Mouse (Mus musculus) limb, embryonic 11.5 days (tissue): ENCODE results near the gene Gbp7. TPM values are rescaled to one million over a fixed set of nuclear protein-coding genes. Genes with fewer than 3 reads are reported as not detected.
"Not testable (repeated sequence)": the region's sequence is repeated elsewhere in the genome, so short reads cannot be mapped to it uniquely, and the experiment has no call there.

Experiments
- ATAC-seq: fragments of 200-750 bp; cut with Nextera tagmentation; 2 replicates; pipeline ENCODE4 v1.8.0; 2017; ENCODE audit warnings: low read depth; ENCODE audit not compliant: insufficient number of reproducible peaks, low FRiP score, low TSS enrichment
- DNase-seq: peaks from one replicate; pipeline ENCODE4 v3.0.0-alpha.2; 2015; ENCODE audit warnings: low spot score
- H3K27ac ChIP-seq: fragments of 300-500 bp; sonication (generic); replicated peaks from 2 replicates; pipeline ENCODE4 v1.5.1; 2014; ENCODE audit warnings: low read depth, mild to moderate bottlenecking, low read length
- H3K27me3 ChIP-seq: fragments of 300-500 bp; sonication (generic); 2 replicates; pipeline ENCODE4 v1.6.1; 2014; ENCODE audit warnings: mild to moderate bottlenecking, low read length, mixed read lengths; ENCODE audit not compliant: control insufficient read depth, insufficient read depth
- H3K36me3 ChIP-seq: fragments of 300-500 bp; sonication (generic); 2 replicates; pipeline ENCODE4 v1.6.1; 2014; ENCODE audit warnings: mild to moderate bottlenecking, low read length, moderate library complexity, mixed read lengths; ENCODE audit not compliant: control insufficient read depth, insufficient read depth
- H3K4me1 ChIP-seq: fragments of 300-500 bp; sonication (generic); 2 replicates; pipeline ENCODE4 v1.6.1; 2014; ENCODE audit warnings: low read length, mixed read lengths; ENCODE audit not compliant: control insufficient read depth, insufficient read depth
- H3K4me2 ChIP-seq: fragments of 300-500 bp; sonication (generic); 2 replicates; pipeline ENCODE4 v1.6.1; 2014; ENCODE audit warnings: low read depth, mild to moderate bottlenecking, moderate library complexity; ENCODE audit not compliant: severe bottlenecking
- H3K4me3 ChIP-seq: fragments of 300-500 bp; sonication (generic); 2 replicates; pipeline ENCODE4 v1.5.1; 2014; ENCODE audit warnings: low read depth, low read length
- H3K9ac ChIP-seq: fragments of 300-500 bp; sonication (generic); 2 replicates; pipeline ENCODE4 v1.6.1; 2014; ENCODE audit warnings: mild to moderate bottlenecking, low read length
- H3K9me3 ChIP-seq: fragments of 300-500 bp; sonication (generic); 2 replicates; pipeline ENCODE4 v1.6.1; 2016; ENCODE audit warnings: low read length; ENCODE audit not compliant: control insufficient read depth
- WGBS: fragments of 180-500 bp; shearing (Covaris S2); extraction: QIAGEN DNeasy Blood & Tissue Kit; methylation state at CpG from one replicate; pipeline ENCODE4 v1.1.7; 2014; 5-methylcytosine and 5-hydroxymethylcytosine counted together
- polyA plus RNA-seq: library from polyadenylated mRNA; unstranded; fragments of >200 nt; fragmentation: Nextera tagmentation; extraction: Ambion mirVana; gene quantifications from 2 replicates; pipeline ENCODE4 v1.2.1, GENCODE M21; 2014

Gene Gbp7
- polyA plus RNA-seq, 1 experiment from 2014 or later: 1.9 TPM

DNA sequence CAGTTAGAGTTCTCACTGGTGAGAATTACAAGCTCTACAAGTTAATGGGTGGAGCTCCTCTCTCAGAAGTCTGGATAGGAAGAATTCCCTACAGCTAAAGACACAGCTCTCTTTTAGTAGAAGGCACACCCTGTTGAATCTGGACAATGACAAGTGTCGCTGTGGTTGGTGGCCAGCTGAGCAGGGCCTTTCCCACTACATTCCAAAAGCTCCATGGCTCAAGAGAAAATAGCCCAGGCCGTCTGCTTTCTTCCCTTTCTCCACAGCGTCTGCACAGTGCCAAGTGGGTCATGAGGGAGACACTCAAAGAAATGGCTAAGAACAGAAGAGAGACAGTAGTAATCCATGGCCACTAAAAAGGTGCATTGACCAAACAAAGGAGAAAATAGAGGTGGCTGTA is 2.0 kb upstream of the Gbp7 start:
- no peaks in the 10 kb centered on the region for H3K4me1 ChIP-seq
- no peaks in the 10 kb centered on the region for H3K36me3 ChIP-seq
- no peak overlapping the region for H3K4me2 ChIP-seq
- H3K4me3 ChIP-seq: no peak overlapping the region
- no peak overlapping the region for H3K27ac ChIP-seq
- H3K9ac ChIP-seq: no peak overlapping the region
- WGBS: 84% methylated on average over 3 of the region's 3 CpGs
- ATAC-seq (no peak), DNase-seq (no peak)
- no peaks in the 10 kb centered on the region for H3K9me3 ChIP-seq
- H3K27me3 ChIP-seq: 0 out of 2 replicates have a peak, but pooled peaks cover 3% of the 10 kb centered on the region

DNA sequence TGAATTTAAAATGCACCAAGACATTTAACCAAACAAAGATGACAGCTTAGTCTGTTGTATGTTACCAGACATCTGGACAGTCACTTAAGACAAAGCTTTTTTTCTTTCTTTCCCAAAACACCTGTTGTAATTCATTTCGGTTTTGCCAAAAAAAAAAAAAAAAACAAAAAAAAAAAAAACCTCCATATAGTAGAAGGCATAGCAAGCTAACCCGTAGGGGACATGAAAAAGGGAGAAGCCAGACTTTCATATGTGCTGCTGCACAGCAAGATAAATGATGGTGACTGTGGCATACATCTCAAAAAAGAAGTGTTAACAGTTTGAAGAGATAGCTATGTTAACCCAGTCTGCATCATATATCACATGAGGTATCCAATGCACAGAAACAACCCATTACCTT is 545 bp upstream of the Gbp7 start:
- 74% methylated on average over 2 of the region's 2 CpGs for whole genome bisulfite sequencing
- Histone ChIP-seq H3K4me2 (peak overlapping the region; percentile 94), H3K36me3 (no peaks in the 10 kb centered on the region), H3K4me3 (peak overlapping the region; percentile 55), H3K27ac (no peak overlapping the region), H3K4me1 (no peaks in the 10 kb centered on the region), H3K9me3 (no peaks in the 10 kb centered on the region), H3K27me3 (0 out of 2 replicates have a peak, but pooled peaks cover 3% of the 10 kb centered on the region), H3K9ac (no peak overlapping the region)
- ATAC-seq: no peak
- no peak for DNase-seq

DNA sequence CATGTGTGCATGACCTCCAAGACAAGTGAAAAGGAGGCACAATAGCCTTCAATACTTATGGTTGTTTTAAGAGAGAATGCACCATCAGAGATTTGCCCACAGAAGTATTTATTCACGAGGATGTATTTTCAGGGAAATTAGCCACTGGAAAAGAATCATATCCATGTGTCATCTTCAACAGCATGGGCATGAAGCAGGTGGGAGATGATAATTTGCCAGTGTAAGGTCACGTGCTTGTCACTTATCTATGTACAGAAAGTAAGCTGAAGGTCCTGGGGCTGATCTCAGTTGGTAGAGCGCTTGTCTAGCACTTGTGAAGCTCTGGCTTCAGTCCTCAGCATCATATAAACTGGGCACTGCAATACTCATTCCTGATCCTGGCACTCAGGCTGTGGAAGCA is 1.5 kb downstream of the Gbp7 start:
- ATAC-seq: no peak

DNA sequence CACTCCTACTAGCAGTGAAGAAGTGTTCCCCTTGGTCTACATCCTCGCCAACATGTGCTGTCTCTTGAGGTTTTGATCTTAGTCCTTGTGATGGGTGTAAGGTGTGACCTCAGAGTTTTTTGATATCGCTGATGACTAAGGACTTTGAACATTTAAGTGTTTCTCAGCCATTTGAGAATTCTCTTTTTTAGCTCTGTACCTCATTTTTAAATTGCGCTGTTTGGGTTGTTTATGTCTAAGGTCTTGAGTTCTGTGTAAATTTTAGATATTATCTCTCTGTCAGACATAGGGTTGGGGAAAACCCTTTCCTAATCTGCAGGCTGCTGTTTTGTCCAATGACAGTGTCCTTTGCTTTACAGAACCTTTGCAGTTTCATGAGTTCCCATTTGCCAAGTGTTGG is 3.0 kb downstream of the Gbp7 start:
- Histone ChIP-seq H3K9me3 (no peaks in the 10 kb centered on the region), H3K4me3 (no peak overlapping the region), H3K4me1 (no peaks in the 10 kb centered on the region), H3K4me2 (no peak overlapping the region), H3K27me3 (0 out of 2 replicates have a peak, but pooled peaks cover 3% of the 10 kb centered on the region), H3K9ac (no peak overlapping the region), H3K27ac (no peak overlapping the region), H3K36me3 (no peaks in the 10 kb centered on the region)
- WGBS: 90% methylated on average over 3 of the region's 3 CpGs
- DNase-seq: peak; percentile 13
- no peak for ATAC-seq

More for the DNA sequence above, 1.5 kb downstream of the Gbp7 start:
- Histone ChIP-seq H3K9ac (no peak overlapping the region), H3K4me2 (no peak overlapping the region), H3K4me3 (no peak overlapping the region), H3K27ac (no peak overlapping the region), H3K4me1 (no peaks in the 10 kb centered on the region), H3K36me3 (no peaks in the 10 kb centered on the region), H3K27me3 (0 out of 2 replicates have a peak, but pooled peaks cover 3% of the 10 kb centered on the region), H3K9me3 (no peaks in the 10 kb centered on the region)
- 92% methylated on average over 3 of the region's 3 CpGs for WGBS
- peak; percentile 4 for DNase-seq

DNA sequence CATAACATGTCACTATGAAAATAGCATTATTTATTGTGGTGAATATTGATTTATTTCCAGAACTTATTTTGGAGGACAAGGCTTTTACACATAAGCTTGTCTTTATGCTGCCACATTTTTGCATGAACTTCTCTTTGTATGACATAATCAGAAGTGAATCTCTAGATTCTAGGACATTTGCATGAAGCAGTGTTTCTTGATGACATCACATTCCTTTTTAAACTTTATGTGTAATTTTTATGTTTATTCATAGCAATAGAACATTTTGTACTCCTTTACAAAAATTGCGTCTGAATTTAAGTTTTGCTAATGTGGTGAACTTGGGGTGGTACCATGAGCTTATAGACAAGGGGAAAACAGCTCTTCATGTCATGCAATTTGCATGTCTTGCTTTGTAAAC is 5.5 kb downstream of the Gbp7 start:
- no peaks in the 10 kb centered on the region for H3K9me3 ChIP-seq
- no peak overlapping the region for H3K4me3 ChIP-seq
- H3K4me2 ChIP-seq: no peak overlapping the region
- no peaks in the 10 kb centered on the region for H3K36me3 ChIP-seq
- H3K27ac ChIP-seq: no peak overlapping the region
- no peak overlapping the region for H3K9ac ChIP-seq
- H3K4me1 ChIP-seq: no peaks in the 10 kb centered on the region
- 78% methylated on average over 1 of the region's 1 CpGs for WGBS
- no peak for DNase-seq
- 0 out of 2 replicates have a peak, but pooled peaks cover 3% of the 10 kb centered on the region for H3K27me3 ChIP-seq
- no peak for ATAC-seq

DNA sequence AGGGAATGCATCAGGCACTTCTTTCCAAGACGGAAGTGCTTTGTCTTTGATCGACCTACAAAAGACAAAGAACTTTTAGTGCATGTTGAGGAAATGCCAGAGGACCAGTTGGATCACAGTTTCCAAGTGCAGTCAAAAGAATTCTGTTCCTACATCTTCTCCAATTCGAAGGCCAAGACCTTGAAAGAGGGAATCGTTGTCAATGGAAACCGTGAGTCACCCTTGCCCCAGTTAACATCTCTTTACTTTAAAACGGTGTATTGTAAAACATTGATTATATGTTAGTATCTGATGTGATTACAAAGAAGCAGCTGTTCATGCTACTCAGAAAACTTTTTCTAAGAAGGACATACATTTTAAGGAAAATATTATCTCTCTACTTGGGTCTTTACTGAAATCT is 11.2 kb downstream of the Gbp7 start:
- Histone ChIP-seq H3K36me3 (no peaks in the 10 kb centered on the region), H3K9ac (no peak overlapping the region), H3K27ac (no peak overlapping the region), H3K9me3 (no peaks in the 10 kb centered on the region), H3K4me1 (no peaks in the 10 kb centered on the region), H3K4me2 (no peak overlapping the region), H3K4me3 (no peak overlapping the region), H3K27me3 (no peaks in the 10 kb centered on the region)
- WGBS: 85% methylated on average over 6 of the region's 6 CpGs
- ATAC-seq (no peak), DNase-seq (no peak)

DNA sequence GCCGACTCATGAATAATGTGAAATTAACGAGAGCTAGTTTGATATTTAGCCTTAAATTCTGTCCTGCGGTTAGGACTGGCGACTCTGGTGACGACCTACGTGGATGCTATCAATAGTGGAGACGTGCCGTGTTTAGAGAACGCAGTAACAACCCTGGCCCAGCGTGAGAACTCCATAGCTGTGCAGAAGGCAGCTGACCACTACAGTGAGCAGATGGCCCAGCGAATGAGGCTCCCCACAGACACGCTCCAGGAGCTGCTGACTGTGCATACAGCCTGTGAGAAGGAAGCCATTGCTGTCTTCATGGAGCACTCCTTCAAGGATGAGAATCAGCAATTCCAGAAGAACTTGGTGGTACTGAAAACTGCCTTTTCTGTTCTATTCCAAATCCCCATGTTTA is 12.6 kb downstream of the Gbp7 start:
- ATAC-seq, H3K27ac ChIP-seq, H3K9me3 ChIP-seq, H3K4me2 ChIP-seq, H3K27me3 ChIP-seq, DNase-seq, H3K4me1 ChIP-seq, H3K36me3 ChIP-seq, H3K9ac ChIP-seq, H3K4me3 ChIP-seq: not testable (repeated sequence)
- WGBS: 79% methylated on average over 12 of the region's 12 CpGs

DNA sequence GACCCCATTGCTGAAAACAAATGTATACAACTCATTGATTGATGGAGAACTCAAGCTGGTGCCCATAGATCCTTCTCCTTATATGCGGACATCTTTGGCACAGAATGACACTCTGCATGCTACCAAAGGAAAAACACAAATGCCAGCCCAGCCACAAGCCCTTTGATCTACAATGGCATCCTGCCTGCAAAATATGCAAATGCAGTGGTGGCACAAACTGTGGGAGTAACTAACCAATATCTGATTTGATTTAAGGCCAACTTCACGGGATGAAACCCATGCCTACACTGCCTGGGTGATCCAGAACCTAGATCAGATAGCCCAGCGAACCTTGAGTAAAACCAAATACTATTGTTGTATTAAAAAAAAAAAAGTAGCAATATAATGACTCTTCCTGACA is 16.5 kb downstream of the Gbp7 start:
- H3K36me3 ChIP-seq: no peaks in the 10 kb centered on the region
- 81% methylated on average over 3 of the region's 3 CpGs for WGBS
- no peak for DNase-seq
- H3K4me3 ChIP-seq: no peak overlapping the region
- no peak overlapping the region for H3K4me2 ChIP-seq
- no peaks in the 10 kb centered on the region for H3K4me1 ChIP-seq
- no peak overlapping the region for H3K9ac ChIP-seq
- no peaks in the 10 kb centered on the region for H3K9me3 ChIP-seq
- no peak overlapping the region for H3K27ac ChIP-seq
- no peak for ATAC-seq
- no peaks in the 10 kb centered on the region for H3K27me3 ChIP-seq

DNA sequence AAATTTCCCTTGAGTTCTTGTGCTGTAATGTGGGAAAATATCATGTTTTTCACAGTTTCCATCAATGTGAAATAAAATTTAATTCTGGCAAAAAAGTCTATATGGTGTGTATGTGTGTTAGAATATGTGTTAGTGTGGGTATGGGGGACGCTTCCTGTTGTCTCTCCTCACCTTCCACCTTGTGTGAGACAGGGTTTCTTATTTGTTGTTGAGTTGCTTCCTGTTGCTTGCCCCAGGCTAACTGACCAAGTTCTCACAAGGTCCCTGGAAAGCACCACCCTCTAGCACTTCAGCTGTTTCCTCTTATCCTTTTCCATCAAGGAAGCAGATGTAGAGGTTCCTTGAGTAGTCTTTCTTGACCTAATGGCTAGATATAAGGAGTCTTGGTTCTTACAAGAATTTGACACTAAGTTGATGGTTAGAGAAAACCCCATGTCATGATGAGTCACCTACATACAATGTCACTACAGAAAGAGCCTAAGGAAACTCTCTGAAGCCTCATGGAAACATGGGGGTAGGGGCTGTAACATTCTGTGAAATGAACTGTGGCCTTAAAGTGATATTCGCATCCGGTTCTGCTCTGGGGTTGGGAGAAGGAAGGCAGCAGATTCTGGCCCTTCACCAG is 20.0 kb downstream of the Gbp7 start:
- Histone ChIP-seq H3K4me2 (no peak overlapping the region), H3K9ac (no peak overlapping the region), H3K4me1 (no peaks in the 10 kb centered on the region), H3K4me3 (no peak overlapping the region), H3K9me3 (no peaks in the 10 kb centered on the region), H3K27ac (no peak overlapping the region), H3K27me3 (no peaks in the 10 kb centered on the region), H3K36me3 (no peaks in the 10 kb centered on the region)
- ATAC-seq: no peak
- DNase-seq: no peak
- WGBS: 78% methylated on average over 3 of the region's 3 CpGs
